Mouse (Mus musculus) CH12.LX (cell line): Measurements from ENCODE around the gene P2ry14. TPM values are rescaled to one million over a fixed set of nuclear protein-coding genes. Genes with fewer than 3 reads are reported as not detected.

Source experiments
- DNase-seq: peaks from one replicate; pipeline ENCODE4 v3.0.0-alpha.2; 2013; ENCODE audit errors: extremely low read depth
- H3K27ac ChIP-seq: 2 replicates; pipeline ENCODE4 v1.5.1; 2012; ENCODE audit warnings: low read depth, mild to moderate bottlenecking, control low read depth, moderate library complexity; ENCODE audit not compliant: insufficient read depth
- H3K27me3 ChIP-seq: replicated peaks from 2 replicates; pipeline ENCODE3; 2012; ENCODE audit warnings: inconsistent platforms
- H3K36me3 ChIP-seq, 2 experiments: replicated peaks in 1 of 2; 2 replicates each; pipeline versions ENCODE3 to v1.6.1; 2012; ENCODE audit warnings: inconsistent platforms in 1 of 2, low read length in 1 of 2, mild to moderate bottlenecking in 1 of 2, mixed read lengths in 1 of 2, moderate library complexity in 1 of 2; ENCODE audit not compliant: control insufficient read depth in 1 of 2, insufficient read depth in 1 of 2
- H3K4me1 ChIP-seq, 2 experiments: 2 replicates each; pipeline ENCODE4 v1.6.1; 2012; ENCODE audit warnings: inconsistent platforms in 1 of 2, moderate library complexity in 1 of 2; ENCODE audit not compliant: insufficient read depth in 2 of 2, control insufficient read depth in 1 of 2
- H3K4me2 ChIP-seq: 2 replicates; pipeline ENCODE4 v1.6.1; 2012; ENCODE audit warnings: low read depth, mild to moderate bottlenecking, control low read depth; ENCODE audit not compliant: poor library complexity, insufficient read depth, severe bottlenecking
- H3K4me3 ChIP-seq, 3 experiments: fragments of 150-350 bp in 1 of 3; sonication (generic) in 1 of 3; replicated peaks in 1 of 3; 2 replicates each; pipeline versions ENCODE3 to v1.5.1; 2011 to 2012; ENCODE audit warnings: low read depth in 2 of 3, low read length in 2 of 3, mild to moderate bottlenecking in 2 of 3, moderate library complexity in 2 of 3, control low read depth in 1 of 3, improper control_type of control experiment in 1 of 3, inconsistent platforms in 1 of 3, mixed read lengths in 1 of 3; ENCODE audit not compliant: poor library complexity in 1 of 3
- H3K79me2 ChIP-seq: replicated peaks from 2 replicates; pipeline ENCODE4 v1.6.1; 2012; ENCODE audit warnings: mild to moderate bottlenecking, moderate library complexity; ENCODE audit not compliant: control insufficient read depth, poor library complexity, insufficient read depth, severe bottlenecking; ENCODE audit errors: extremely low read depth
- H3K9ac ChIP-seq: 2 replicates; pipeline ENCODE4 v1.6.1; 2012; ENCODE audit warnings: low read depth, mild to moderate bottlenecking, control low read depth, moderate library complexity; ENCODE audit not compliant: insufficient read depth
- H3K9me3 ChIP-seq: replicated peaks from 2 replicates; pipeline ENCODE3; 2012; ENCODE audit warnings: low read length, inconsistent platforms, mixed read lengths
- BHLHE40 ChIP-seq: IDR thresholded peaks from 2 replicates; pipeline ENCODE4 v1.6.1; 2011; ENCODE audit warnings: mild to moderate bottlenecking, low read depth, low read length, improper control_type of control experiment
- CHD1 ChIP-seq: IDR thresholded peaks from 2 replicates; pipeline ENCODE4 v1.6.1; 2012; ENCODE audit warnings: low read depth, low read length, improper control_type of control experiment, inconsistent platforms
- CHD2 ChIP-seq: IDR thresholded peaks from 2 replicates; pipeline ENCODE4 v1.6.1; 2011; ENCODE audit warnings: low read length, improper control_type of control experiment
- E2F4 ChIP-seq: IDR thresholded peaks from 2 replicates; pipeline ENCODE4 v1.6.1; 2011; ENCODE audit warnings: low read depth, low read length, improper control_type of control experiment; ENCODE audit not compliant: insufficient replicate concordance
- ELF1 ChIP-seq: IDR thresholded peaks from 2 replicates; pipeline ENCODE4 v1.6.1; 2014; ENCODE audit warnings: low read depth, mild to moderate bottlenecking, inconsistent platforms, low read length, improper control_type of control experiment
- EP300 ChIP-seq: IDR thresholded peaks from 2 replicates; pipeline ENCODE4 v1.6.1; 2011; ENCODE audit warnings: low read length, improper control_type of control experiment
- ETS1 ChIP-seq: conservative IDR thresholded peaks from 2 replicates; pipeline ENCODE4 v1.6.1; 2012; ENCODE audit warnings: low read depth, mild to moderate bottlenecking, inconsistent platforms, low read length, improper control_type of control experiment, moderate library complexity
- GABPA ChIP-seq: IDR thresholded peaks from 2 replicates; pipeline ENCODE4 v1.6.1; 2012; ENCODE audit warnings: low read depth, low read length, improper control_type of control experiment, inconsistent platforms; ENCODE audit not compliant: insufficient replicate concordance
- IRF4 ChIP-seq: IDR thresholded peaks from 2 replicates; pipeline ENCODE4 v1.6.1; 2014; ENCODE audit warnings: low read depth, mild to moderate bottlenecking, inconsistent platforms, low read length, improper control_type of control experiment
- MAX ChIP-seq: IDR thresholded peaks from 2 replicates; pipeline ENCODE4 v1.6.1; 2011; ENCODE audit warnings: low read length, improper control_type of control experiment
- MEF2A ChIP-seq: IDR thresholded peaks from 2 replicates; pipeline ENCODE4 v1.6.1; 2014; ENCODE audit warnings: low read depth, mild to moderate bottlenecking, inconsistent platforms, low read length, improper control_type of control experiment, borderline replicate concordance
- MXI1 ChIP-seq: IDR thresholded peaks from 2 replicates; pipeline ENCODE4 v1.6.1; 2011; ENCODE audit warnings: mild to moderate bottlenecking, low read depth, low read length, improper control_type of control experiment
- MYC ChIP-seq: IDR thresholded peaks from 2 replicates; pipeline ENCODE4 v1.6.1; 2011; ENCODE audit warnings: low read depth, mild to moderate bottlenecking, improper control_type of control experiment, low read length
- NRF1 ChIP-seq: IDR thresholded peaks from 2 replicates; pipeline ENCODE4 v1.6.1; 2014; ENCODE audit warnings: low read depth, mild to moderate bottlenecking, inconsistent platforms, low read length, improper control_type of control experiment, moderate library complexity
- POLR2A ChIP-seq: IDR thresholded peaks from 2 replicates; pipeline ENCODE4 v1.6.1; 2011; ENCODE audit warnings: low read depth, mild to moderate bottlenecking, improper control_type of control experiment, low read length
- POLR2AphosphoS2 ChIP-seq: IDR thresholded peaks from 2 replicates; pipeline ENCODE4 v1.6.1; 2011; ENCODE audit warnings: low read depth, low read length, improper control_type of control experiment
- RAD21 ChIP-seq: IDR thresholded peaks from 2 replicates; pipeline ENCODE4 v1.6.1; 2011; ENCODE audit warnings: low read depth, mild to moderate bottlenecking, low read length, improper control_type of control experiment, moderate library complexity
- RCOR1 ChIP-seq: conservative IDR thresholded peaks from 2 replicates; pipeline ENCODE4 v1.6.1; 2012; ENCODE audit warnings: low read depth, mild to moderate bottlenecking, inconsistent platforms, low read length, improper control_type of control experiment
- SIN3A ChIP-seq: IDR thresholded peaks from 2 replicates; pipeline ENCODE4 v1.6.1; 2012; ENCODE audit warnings: low read length, improper control_type of control experiment, inconsistent platforms
- SMC3 ChIP-seq: IDR thresholded peaks from 2 replicates; pipeline ENCODE4 v1.6.1; 2011; ENCODE audit warnings: low read depth, low read length, improper control_type of control experiment
- TBP ChIP-seq: conservative IDR thresholded peaks from 2 replicates; pipeline ENCODE4 v1.6.1; 2011; ENCODE audit warnings: low read depth, low read length, improper control_type of control experiment
- UBTF ChIP-seq: IDR thresholded peaks from 2 replicates; pipeline ENCODE4 v1.6.1; 2012; ENCODE audit warnings: low read depth, mild to moderate bottlenecking, inconsistent platforms, low read length, improper control_type of control experiment, moderate library complexity
- USF1 ChIP-seq: IDR thresholded peaks from 2 replicates; pipeline ENCODE4 v1.6.1; 2014; ENCODE audit warnings: low read depth, mild to moderate bottlenecking, inconsistent platforms, low read length, improper control_type of control experiment
- USF2 ChIP-seq: conservative IDR thresholded peaks from 2 replicates; pipeline ENCODE4 v1.6.1; 2011; ENCODE audit warnings: low read depth, low read length, improper control_type of control experiment
- ZC3H11A ChIP-seq: IDR thresholded peaks from 2 replicates; pipeline ENCODE4 v1.6.1; 2012; ENCODE audit warnings: low read depth, mild to moderate bottlenecking, inconsistent platforms, low read length, improper control_type of control experiment
- ZKSCAN1 ChIP-seq: IDR thresholded peaks from 2 replicates; pipeline ENCODE4 v1.6.1; 2012; ENCODE audit warnings: low read depth, inconsistent platforms, low read length, improper control_type of control experiment, borderline replicate concordance
- dilution Hi-C: fragments of 300-500 bp; cut with MboI; formaldehyde crosslinking; loops from 2 replicates; pipeline ENCODE4 v1.14.3; 2020; ENCODE audit warnings: low sequenced_read_pairs; ENCODE audit not compliant: extremely low pct_unique_long_range_greater_than_20kb, extremely low pct_ligation_motif_present
- in situ Hi-C: fragments of 300-500 bp; cut with MboI; formaldehyde crosslinking; loops from 3 replicates; pipeline ENCODE4 v1.14.3; 2019; ENCODE audit warnings: low sequenced_read_pairs, low pct_ligation_motif_present, low pct_unique_long_range_greater_than_20kb, mixed read lengths
- polyA plus RNA-seq: library from polyadenylated mRNA; unstranded; fragments of >175 nt; gene quantifications from 2 replicates; pipeline ENCODE4 v1.2.1, GENCODE M21; 2012; ENCODE audit warnings: low read depth; ENCODE audit not compliant: insufficient read length
- total RNA-seq, 2 experiments: library from RNA; depleted of rRNA; stranded (reverse); fragments of 300-350 nt in 1 of 2; fragments of >200 nt in 1 of 2; gene quantifications; 2 replicates each; pipeline ENCODE4 v1.2.3; 2012 to 2014

Gene P2ry14
- total and polyA plus RNA-seq, 3 experiments, result 0.20 to 0.34 (median 0.24) TPM

DNA sequence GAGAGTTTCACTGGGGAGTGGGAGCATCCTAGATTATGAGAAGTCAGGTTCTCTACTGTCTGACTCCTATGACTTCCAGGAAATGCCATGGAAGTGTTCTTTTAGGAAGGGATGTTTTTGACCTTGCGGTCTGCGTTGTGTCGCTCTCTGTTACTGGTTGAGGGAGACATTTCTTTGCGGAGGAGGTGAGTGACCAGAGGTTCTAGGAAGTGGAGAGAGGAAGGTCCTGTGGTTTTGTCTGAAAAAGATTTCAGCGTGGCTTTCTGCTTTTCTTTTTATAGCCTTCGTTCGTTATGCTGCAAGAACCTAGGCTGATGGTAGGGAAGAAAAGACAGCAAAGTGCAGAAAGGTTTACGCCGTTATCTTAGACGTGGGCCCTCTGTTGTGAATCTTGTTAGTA, 54.9 kb downstream of the P2ry14 start:
- H3K9me3 ChIP-seq, result peaks cover 56% of the 10 kb centered on the region
- H3K9ac ChIP-seq, result no peak overlapping the region
- peaks cover 19 to 66% of the 10 kb centered on the region in 2 experiments for H3K36me3 ChIP-seq
- 0 out of 2 replicates have a peak overlapping the region, but pooled peaks have one; percentile 21 for H3K4me2 ChIP-seq
- no peaks in the 10 kb centered on the region; the same call in 1 of the 2 replicates for H3K79me2 ChIP-seq
- DNase-seq, result no peak
- no peaks in the 10 kb centered on the region for H3K27me3 ChIP-seq
- in situ Hi-C loops, result no loop called here
- dilution Hi-C loops, result no loop called here
- H3K4me1 ChIP-seq, result peaks cover 6 to 27% of the 10 kb centered on the region in 2 experiments; a peak in 3 of 4 replicates
- no peak overlapping the region for H3K27ac ChIP-seq
- peak overlapping the region in 1 of 3 experiments; percentile 15 for H3K4me3 ChIP-seq
- no peak for TF ChIP-seq ZC3H11A
- TF ChIP-seq EP300, result no peak
- TF ChIP-seq POLR2A, result no peak
- no peak for TF ChIP-seq ELF1
- no peak for TF ChIP-seq CHD2
- no peak for TF ChIP-seq RCOR1
- no peak for TF ChIP-seq USF1
- no peak for TF ChIP-seq E2F4
- no peak for TF ChIP-seq MAX
- no peak for TF ChIP-seq SIN3A
- TF ChIP-seq TBP, result no peak
- no peak for TF ChIP-seq MEF2A
- no peak for TF ChIP-seq BHLHE40
- TF ChIP-seq, all 38 proteins: peak for 0

DNA sequence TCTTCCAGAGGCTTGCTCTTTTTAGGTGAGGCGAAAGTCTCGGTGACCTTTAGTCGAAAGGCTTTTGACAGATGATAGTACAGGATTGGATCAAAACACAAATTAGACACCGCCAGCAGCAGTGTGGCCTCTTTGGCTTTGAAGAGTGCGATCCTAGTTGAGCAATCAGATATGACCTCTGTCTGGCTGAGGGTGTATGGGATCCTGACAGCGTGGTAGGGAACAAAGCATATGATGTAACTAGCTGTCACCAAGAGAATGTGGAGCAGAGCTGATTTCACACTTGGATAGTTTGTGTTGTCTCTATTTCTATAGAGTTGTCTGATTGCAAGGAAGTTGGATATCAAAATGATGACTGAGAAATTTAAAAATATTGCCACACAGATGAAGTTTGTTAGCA, 56.0 kb downstream of the P2ry14 start:
- peaks cover 23 to 74% of the 10 kb centered on the region in 2 experiments for H3K36me3 ChIP-seq
- H3K4me3 ChIP-seq, result no peak overlapping the region
- no peak overlapping the region for H3K27ac ChIP-seq
- DNase-seq, result no peak
- no peak overlapping the region for H3K9ac ChIP-seq
- dilution Hi-C loops (no loop called here), in situ Hi-C loops (no loop called here)
- TF ChIP-seq ZKSCAN1 (no peak), RAD21 (no peak), CHD1 (no peak), BHLHE40 (no peak), ZC3H11A (no peak), ETS1 (no peak), GABPA (no peak), MYC (no peak), NRF1 (no peak), SMC3 (no peak), EP300 (no peak), MXI1 (no peak), USF1 (no peak), UBTF (no peak), IRF4 (no peak), POLR2AphosphoS2 (no peak), USF2 (no peak), TBP (no peak)
- H3K27me3 ChIP-seq, result no peaks in the 10 kb centered on the region
- peaks cover 6 to 16% of the 10 kb centered on the region in 2 experiments; a peak in 3 of 4 replicates for H3K4me1 ChIP-seq
- no peaks in the 10 kb centered on the region; the same call in 1 of the 2 replicates for H3K79me2 ChIP-seq
- H3K9me3 ChIP-seq, result peaks cover 52% of the 10 kb centered on the region
- no peak overlapping the region for H3K4me2 ChIP-seq
